Mouse (Mus musculus) heart, adult 2 months (tissue): ENCODE measurements around the gene Fam187b.

Experiments
- CTCF ChIP-seq: fragments of 200-600 bp; IDR thresholded peaks from 2 replicates; pipeline ENCODE4 v1.8.1; 2022; ENCODE audit warnings: antibody characterized with exemption, mild to moderate bottlenecking, moderate library complexity
- POLR2A ChIP-seq: fragments of 200-500 bp; IDR thresholded peaks from 2 replicates; pipeline ENCODE4 v1.6.1; 2011; ENCODE audit warnings: mild to moderate bottlenecking, low read depth, low read length, control low read depth; ENCODE audit not compliant: insufficient read depth

- TF ChIP-seq CTCF, result no peak
- no peak for TF ChIP-seq POLR2A
Measured at GRCm38 (mm10) chr7:31007775-31008174, 34.2 kb downstream of the Fam187b start.
